In the genomic region with DNA sequence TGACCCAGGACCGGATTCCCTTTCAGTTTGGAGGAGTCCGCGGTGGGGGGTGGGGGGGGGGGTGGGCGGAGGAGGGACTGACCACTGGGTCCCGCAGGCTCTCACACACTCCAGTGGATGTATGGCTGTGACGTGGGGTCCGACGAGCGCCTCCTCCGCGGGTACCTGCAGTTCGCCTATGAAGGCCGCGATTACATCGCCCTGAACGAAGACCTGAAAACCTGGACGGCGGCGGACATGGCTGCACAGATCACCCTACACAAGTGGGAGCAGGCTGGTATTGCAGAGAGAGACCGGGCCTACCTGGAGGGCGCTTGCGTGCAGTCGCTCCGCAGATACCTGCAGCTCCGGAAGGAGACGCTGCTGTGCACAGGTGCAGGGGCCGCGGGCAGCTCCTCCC, we compare ENCODE assay signal across 10 mouse cellular contexts. TPM values are rescaled to one million over a fixed set of nuclear protein-coding genes. Genes with fewer than 3 reads are reported as not detected.
DNase-seq lines count a peak whose midpoint lies in the region; ATAC-seq and TF ChIP-seq lines count a peak whose summit lies in the region.
"Not testable (repeated sequence)": the region's sequence is repeated elsewhere in the genome, so short reads cannot be mapped to it uniquely, and the experiment has no call there.
"Had no signal": no experiment of that assay in that cellular context is flagged by ENCODE, and none has a peak within 500 bp of the region (broad histone marks: within the 10 kb centered on the region; RNA-seq: fewer than 3 reads in every experiment).

No protein-coding gene starts in this region.

- not testable (repeated sequence) for H3K9me3 ChIP-seq in forebrain, postnatal 0 days (ENCODE audit: low read length); hindbrain, embryonic 14.5 days (ENCODE audit: control insufficient read depth, low read length); midbrain, postnatal 0 days (ENCODE audit: low read length); stomach, embryonic 16.5 days (replicated peaks; ENCODE audit: control insufficient read depth, low read length)

- not testable (repeated sequence) for H3K27ac ChIP-seq in forebrain, postnatal 0 days (ENCODE audit: low read depth, low read length); hindbrain, embryonic 14.5 days; midbrain, postnatal 0 days (ENCODE audit: low read depth, low read length); stomach, embryonic 16.5 days (ENCODE audit: low read length)

- not testable (repeated sequence) for H3K9ac ChIP-seq in forebrain, postnatal 0 days; hindbrain, embryonic 14.5 days; midbrain, postnatal 0 days (replicated peaks; ENCODE audit: low read length, poor library complexity, severe bottlenecking); stomach, embryonic 16.5 days (ENCODE audit: low read length)

- WGBS in forebrain, postnatal 0 days: 19% methylated on average over 28 of the region's 28 CpGs
- WGBS in hindbrain, embryonic 14.5 days: 12% methylated on average over 26 of the region's 28 CpGs
- WGBS in lung, adult 2 months: 23% methylated on average over 28 of the region's 28 CpGs
- 12% methylated on average over 28 of the region's 28 CpGs for WGBS in midbrain, postnatal 0 days
- 14% methylated on average over 28 of the region's 28 CpGs for WGBS in stomach, embryonic 16.5 days

- TF ChIP-seq CTCF in forebrain, postnatal 0 days (IDR thresholded peaks at IDR 0.05; ENCODE audit: low read depth); lung, adult 2 months (IDR thresholded peaks at IDR 0.05; ENCODE audit: insufficient read depth, low read length): not testable (repeated sequence)
- TF ChIP-seq CTCF in midbrain, postnatal 0 days (IDR thresholded peaks at IDR 0.05): 0 out of 2 replicates have a peak, but pooled peaks have one; percentile 15

- not testable (repeated sequence) for TF ChIP-seq POLR2A in lung, adult 2 months (IDR thresholded peaks at IDR 0.05; ENCODE audit: borderline replicate concordance, extremely low read depth, low read depth, low read length)

- peak overlapping the region; percentile 57 for H3K4me2 ChIP-seq in forebrain, postnatal 0 days (ENCODE audit: low read depth)
- H3K4me2 ChIP-seq in hindbrain, embryonic 14.5 days (replicated peaks): peak overlapping the region; percentile 66
- peak overlapping the region; percentile 51 for H3K4me2 ChIP-seq in midbrain, postnatal 0 days (ENCODE audit: low read depth, low read length, poor library complexity, severe bottlenecking)
- H3K4me2 ChIP-seq in stomach, embryonic 16.5 days (ENCODE audit: low read depth, low read length): peak overlapping the region; percentile 61

- not testable (repeated sequence) for H3K36me3 ChIP-seq in forebrain, postnatal 0 days (ENCODE audit: insufficient read depth); hindbrain, embryonic 14.5 days (replicated peaks; ENCODE audit: control insufficient read depth, insufficient read depth); midbrain, postnatal 0 days (ENCODE audit: insufficient read depth, low read length); stomach, embryonic 16.5 days (ENCODE audit: control insufficient read depth, insufficient read depth, low read length)

- H3K4me1 ChIP-seq in forebrain, postnatal 0 days (ENCODE audit: insufficient read depth); hindbrain, embryonic 14.5 days (replicated peaks; ENCODE audit: control insufficient read depth, insufficient read depth, low read length); lung, adult 2 months (ENCODE audit: control insufficient read depth, insufficient read depth, low read length); midbrain, postnatal 0 days (ENCODE audit: insufficient read depth, low read length); stomach, embryonic 16.5 days (ENCODE audit: control insufficient read depth, insufficient read depth, low read length): not testable (repeated sequence)

- H3K4me3 ChIP-seq in forebrain, postnatal 0 days (ENCODE audit: low read depth, low read length): peak overlapping the region; percentile 27
- peak overlapping the region; percentile 36 for H3K4me3 ChIP-seq in hindbrain, embryonic 14.5 days (replicated peaks; ENCODE audit: low read length)
- H3K4me3 ChIP-seq in lung, adult 2 months (replicated peaks; ENCODE audit: extremely low read depth, low read depth, low read length): peak overlapping the region; percentile 53
- peak overlapping the region; percentile 37 for H3K4me3 ChIP-seq in midbrain, postnatal 0 days (ENCODE audit: low read depth, low read length)
- H3K4me3 ChIP-seq in stomach, embryonic 16.5 days (replicated peaks; ENCODE audit: low read length): peak overlapping the region; percentile 37

- not testable (repeated sequence) for ATAC-seq in forebrain, postnatal 0 days; stomach, embryonic 16.5 days (ENCODE audit: insufficient read depth, low FRiP score)
- peak; percentile 18; the same call in 1 of the 2 replicates for ATAC-seq in hindbrain, embryonic 14.5 days (ENCODE audit: low FRiP score)
- peak; percentile 44; the same call in 1 of the 2 replicates for ATAC-seq in midbrain, postnatal 0 days (ENCODE audit: low FRiP score)

- DNase-seq in B cell, adult 2 months: peak; percentile 61 to 63
- peak; percentile 23 for DNase-seq in embryo, embryonic 10.5 days (ENCODE audit: low spot score)
- DNase-seq in forebrain, postnatal 0 days; hindbrain, embryonic 14.5 days (ENCODE audit: low spot score); midbrain, postnatal 0 days (ENCODE audit: low spot score): not testable (repeated sequence)
- DNase-seq in layer of hippocampus, adult 11-12 months (ENCODE audit: low spot score): peak; percentile 1
- peak; percentile 31 for DNase-seq in lung, adult 2 months

- H3K27me3 ChIP-seq in forebrain, postnatal 0 days (ENCODE audit: insufficient read depth, low read length); midbrain, postnatal 0 days (ENCODE audit: insufficient read depth, low read length); stomach, embryonic 16.5 days (ENCODE audit: control insufficient read depth, insufficient read depth, low read length): not testable (repeated sequence)
- H3K27me3 ChIP-seq in hindbrain, embryonic 14.5 days (ENCODE audit: control insufficient read depth, insufficient read depth, low read length): peaks cover 27% of the 10 kb centered on the region

RNA-seq across cellular contexts. Expression of a gene that starts 0.8 kb away (rescaled TPM):
- total RNA-seq in forebrain, postnatal 0 days (2014; rRNA removed): 0.15 and 0.43 TPM in 2 replicates
- 0.47 and 0.80 TPM in 2 replicates for polyA plus RNA-seq in forebrain, postnatal 0 days (2015; fragmentation: Nextera tagmentation; extraction: Ambion mirVana)
- polyA plus RNA-seq in hindbrain, embryonic 14.5 days (2014; fragmentation: Nextera tagmentation; extraction: Ambion mirVana): 0.44 and 0.71 TPM in 2 replicates
- 91.1 and 177 TPM in 2 replicates for polyA plus RNA-seq in lung, adult 2 months (2012; rRNA removed)
- 0.11 and 0.52 TPM in 2 replicates for total RNA-seq in midbrain, postnatal 0 days (2014; rRNA removed)
- 1.8 TPM in 2 replicates for polyA plus RNA-seq in midbrain, postnatal 0 days (2015; fragmentation: Nextera tagmentation; extraction: Ambion mirVana)
- polyA plus RNA-seq in stomach, embryonic 16.5 days (2015; fragmentation: Nextera tagmentation; extraction: Ambion mirVana): 0.86 and 1.1 TPM in 2 replicates
- total RNA-seq: layer of hippocampus, postnatal 10 days had no signal
- polyA plus RNA-seq: C2C12 had no signal

RNA-seq across cellular contexts. Expression of a gene that starts 13.5 kb away (rescaled TPM):
- total RNA-seq in forebrain, postnatal 0 days (2014; rRNA removed): 1.7 and 2.4 TPM in 2 replicates
- polyA plus RNA-seq in forebrain, postnatal 0 days (2015; fragmentation: Nextera tagmentation; extraction: Ambion mirVana): 1.6 and 3.2 TPM in 2 replicates
- 2.8 and 2.9 TPM in 2 replicates for polyA plus RNA-seq in hindbrain, embryonic 14.5 days (2014; fragmentation: Nextera tagmentation; extraction: Ambion mirVana)
- 211 and 441 TPM in 2 replicates for polyA plus RNA-seq in lung, adult 2 months (2012; rRNA removed)
- total RNA-seq in midbrain, postnatal 0 days (2014; rRNA removed): 1.6 and 3.3 TPM in 2 replicates
- polyA plus RNA-seq in midbrain, postnatal 0 days (2015; fragmentation: Nextera tagmentation; extraction: Ambion mirVana): 3.5 and 4.2 TPM in 2 replicates
- polyA plus RNA-seq in stomach, embryonic 16.5 days (2015; fragmentation: Nextera tagmentation; extraction: Ambion mirVana): 3.6 and 4.2 TPM in 2 replicates

RNA-seq across cellular contexts. Expression of a gene that starts 44.4 kb away (rescaled TPM):
- total RNA-seq in forebrain, postnatal 0 days (2014; rRNA removed): 0.46 and 1.2 TPM in 2 replicates
- polyA plus RNA-seq in forebrain, postnatal 0 days (2015; fragmentation: Nextera tagmentation; extraction: Ambion mirVana): 0.29 and 0.40 TPM in 2 replicates
- polyA plus RNA-seq in hindbrain, embryonic 14.5 days (2014; fragmentation: Nextera tagmentation; extraction: Ambion mirVana): not detected in 2 replicates
- 11.4 and 12.9 TPM in 2 replicates for polyA plus RNA-seq in lung, adult 2 months (2012; rRNA removed)
- 0.42 TPM in 1 of 2 replicates, not detected in the other for total RNA-seq in midbrain, postnatal 0 days (2014; rRNA removed)
- 0.47 and 0.62 TPM in 2 replicates for polyA plus RNA-seq in midbrain, postnatal 0 days (2015; fragmentation: Nextera tagmentation; extraction: Ambion mirVana)
- polyA plus RNA-seq in stomach, embryonic 16.5 days (2015; fragmentation: Nextera tagmentation; extraction: Ambion mirVana): 17.9 and 22.4 TPM in 2 replicates

RNA-seq across cellular contexts. Expression of a gene that starts 46.1 kb away (rescaled TPM):
- 3.2 and 5.1 TPM in 2 replicates for total RNA-seq in forebrain, postnatal 0 days (2014; rRNA removed)
- 0.84 and 1.3 TPM in 2 replicates for polyA plus RNA-seq in forebrain, postnatal 0 days (2015; fragmentation: Nextera tagmentation; extraction: Ambion mirVana)
- 0.59 and 0.74 TPM in 2 replicates for polyA plus RNA-seq in hindbrain, embryonic 14.5 days (2014; fragmentation: Nextera tagmentation; extraction: Ambion mirVana)
- polyA plus RNA-seq in lung, adult 2 months (2012; rRNA removed): 152 and 267 TPM in 2 replicates
- total RNA-seq in midbrain, postnatal 0 days (2014; rRNA removed): 1.4 and 4.0 TPM in 2 replicates
- 0.79 and 1.0 TPM in 2 replicates for polyA plus RNA-seq in midbrain, postnatal 0 days (2015; fragmentation: Nextera tagmentation; extraction: Ambion mirVana)
- polyA plus RNA-seq in stomach, embryonic 16.5 days (2015; fragmentation: Nextera tagmentation; extraction: Ambion mirVana): 2.2 and 2.6 TPM in 2 replicates

Comparison
In these comparisons a context has a peak if more than half of its experiments do, and no peak if none do; other contexts are left out.
1. RNA of a gene that starts 0.8 kb away (polyA plus RNA-seq): 91.1 to 177 TPM in lung, adult 2 months; 1.8 TPM in midbrain, postnatal 0 days, 0.86 to 1.1 TPM in stomach, embryonic 16.5 days, 0.47 to 0.80 TPM in forebrain, postnatal 0 days and 0.44 to 0.71 TPM in hindbrain, embryonic 14.5 days; every median in the first group is over 10 times any median in the second.
2. RNA of a gene that starts 13.5 kb away (polyA plus RNA-seq): 211 to 441 TPM in lung, adult 2 months; 3.5 to 4.2 TPM in midbrain, postnatal 0 days, 3.6 to 4.2 TPM in stomach, embryonic 16.5 days, 1.6 to 3.2 TPM in forebrain, postnatal 0 days and 2.8 to 2.9 TPM in hindbrain, embryonic 14.5 days; every median in the first group is over 10 times any median in the second.
3. Peak in every context shown above with its lines, with median percentiles within 50 percentile points of each other: H3K4me2 ChIP-seq and H3K4me3 ChIP-seq.